Mouse (Mus musculus) limb, embryonic 14.5 days (tissue): Measurements from ENCODE around the gene Tjap1. TPM values are rescaled to one million over a fixed set of nuclear protein-coding genes. Genes with fewer than 3 reads are reported as not detected.

ENCODE experiments used
- ATAC-seq: fragments of 200-750 bp; cut with Nextera tagmentation; 2 replicates; pipeline ENCODE4 v1.8.0; 2017; ENCODE audit warnings: low read depth, moderate number of reproducible peaks, moderate TSS enrichment; ENCODE audit not compliant: low FRiP score
- DNase-seq: peaks from one replicate; pipeline ENCODE4 v3.0.0-alpha.2; 2015; ENCODE audit warnings: low spot score
- H3K27ac ChIP-seq: fragments of 300-500 bp; sonication (generic); replicated peaks from 2 replicates; pipeline ENCODE4 v1.5.1; 2014; ENCODE audit warnings: low read depth, mild to moderate bottlenecking, low read length, moderate library complexity, mixed read lengths
- H3K27me3 ChIP-seq: fragments of 300-500 bp; sonication (generic); 2 replicates; pipeline ENCODE4 v1.6.1; 2014; ENCODE audit warnings: low read length, mixed read lengths; ENCODE audit not compliant: control insufficient read depth, insufficient read depth
- H3K36me3 ChIP-seq: fragments of 300-500 bp; sonication (generic); 2 replicates; pipeline ENCODE4 v1.6.1; 2014; ENCODE audit warnings: mild to moderate bottlenecking, low read length, moderate library complexity, mixed read lengths; ENCODE audit not compliant: control insufficient read depth, insufficient read depth
- H3K4me1 ChIP-seq: fragments of 300-500 bp; sonication (generic); 2 replicates; pipeline ENCODE4 v1.6.1; 2014; ENCODE audit warnings: antibody characterized with exemption, low read length, mixed read lengths; ENCODE audit not compliant: control insufficient read depth, insufficient read depth
- H3K4me2 ChIP-seq: fragments of 300-500 bp; sonication (generic); replicated peaks from 2 replicates; pipeline ENCODE4 v1.6.1; 2014; ENCODE audit warnings: low read depth, mild to moderate bottlenecking, low read length, moderate library complexity; ENCODE audit not compliant: severe bottlenecking
- H3K4me3 ChIP-seq: fragments of 300-500 bp; sonication (generic); replicated peaks from 2 replicates; pipeline ENCODE4 v1.5.1; 2014; ENCODE audit warnings: low read length
- H3K9ac ChIP-seq: fragments of 300-500 bp; sonication (generic); 2 replicates; pipeline ENCODE4 v1.6.1; 2014; ENCODE audit warnings: mild to moderate bottlenecking, low read depth, low read length, moderate library complexity; ENCODE audit not compliant: severe bottlenecking
- H3K9me3 ChIP-seq: fragments of 300-500 bp; sonication (generic); 2 replicates; pipeline ENCODE4 v1.6.1; 2016; ENCODE audit warnings: low read length; ENCODE audit not compliant: control insufficient read depth
- POLR2A ChIP-seq: fragments of 200-500 bp; IDR thresholded peaks from 2 replicates; pipeline ENCODE4 v1.8.0; 2012; ENCODE audit warnings: inconsistent platforms, mild to moderate bottlenecking, moderate library complexity, borderline replicate concordance; ENCODE audit not compliant: insufficient read depth, insufficient read length; ENCODE audit errors: extremely low read depth
- WGBS: fragments of 180-500 bp; shearing (Covaris S2); extraction: QIAGEN DNeasy Blood & Tissue Kit; methylation state at CpG from one replicate; pipeline ENCODE4 v1.1.7; 2014; 5-methylcytosine and 5-hydroxymethylcytosine counted together
- microRNA counts: library from miRNA; unstranded; fragments of <30 nt; microRNA quantifications from one replicate; lab custom pipeline; 2016
- microRNA-seq: library from miRNA; unstranded; fragments of <30 nt; microRNA quantifications from one replicate; pipeline ENCODE4, GENCODE M21; 2016
- polyA plus RNA-seq, 2 experiments: library from polyadenylated mRNA; depleted of rRNA in 1 of 2; stranded (reverse) in 1 of 2; unstranded in 1 of 2; fragments of >200 nt; fragmentation: Nextera tagmentation in 1 of 2; extraction: Ambion mirVana in 1 of 2; gene quantifications; 2 replicates each; pipeline versions ENCODE4 v1.2.1 to v1.2.3; 2012 to 2014

Tjap1 gene
- polyA plus RNA-seq, 2 experiments, result 50.6 to 117 TPM

GRCm38 (mm10) chr17:46210550-46210949 is 72.3 kb downstream of the Tjap1 start:
- no peak for TF ChIP-seq POLR2A
- Histone ChIP-seq H3K9ac (no peak overlapping the region), H3K27ac (no peak overlapping the region), H3K4me1 (no peaks in the 10 kb centered on the region), H3K27me3 (no peaks in the 10 kb centered on the region), H3K36me3 (peaks cover 91% of the 10 kb centered on the region), H3K4me2 (no peak overlapping the region), H3K9me3 (no peaks in the 10 kb centered on the region), H3K4me3 (no peak overlapping the region)
- DNase-seq (no peak), ATAC-seq (no peak)
- WGBS, result 90% methylated on average over 3 of the region's 3 CpGs

MicroRNAs within 50 kb of the gene (microRNA counts, 519-probe panel; counts per million panel counts)
- microRNA mmu-miR-693-3p (lab: Ali Mortazavi, UCI), result not detected
- microRNA mmu-miR-693-5p (lab: Ali Mortazavi, UCI), result not detected

Small RNA genes within 50 kb of the gene (microRNA-seq; reads per million reads assigned to microRNA genes)
- 0.92 reads per million for gene Mir693

Other genes with a start within 250 kb of the Tjap1 start
- 63.3 and 92.3 TPM in 2 replicates for gene Mrps18a, start 172.0 kb downstream of the Tjap1 start, polyA plus RNA-seq (2012; rRNA removed)
- gene Mrps18a, start 172.0 kb downstream of the Tjap1 start, polyA plus RNA-seq (2014; fragmentation: Nextera tagmentation; extraction: Ambion mirVana), result 121 and 132 TPM in 2 replicates
- gene Rsph9, start 138.8 kb downstream of the Tjap1 start, polyA plus RNA-seq (2012; rRNA removed), result 10.1 and 13.2 TPM in 2 replicates
- 11.8 and 15.0 TPM in 2 replicates for gene Rsph9, start 138.8 kb downstream of the Tjap1 start, polyA plus RNA-seq (2014; fragmentation: Nextera tagmentation; extraction: Ambion mirVana)
- gene Mad2l1bp, start 129.5 kb downstream of the Tjap1 start, polyA plus RNA-seq (2012; rRNA removed), result 25.4 and 27.9 TPM in 2 replicates
- gene Mad2l1bp, start 129.5 kb downstream of the Tjap1 start, polyA plus RNA-seq (2014; fragmentation: Nextera tagmentation; extraction: Ambion mirVana), result 32.1 and 32.7 TPM in 2 replicates
- 166 and 177 TPM in 2 replicates for gene Gtpbp2, start 122.0 kb downstream of the Tjap1 start, polyA plus RNA-seq (2012; rRNA removed)
- 29.8 and 38.3 TPM in 2 replicates for gene Gtpbp2, start 122.0 kb downstream of the Tjap1 start, polyA plus RNA-seq (2014; fragmentation: Nextera tagmentation; extraction: Ambion mirVana)
- 15.0 and 15.7 TPM in 2 replicates for gene Polh, start 80.4 kb downstream of the Tjap1 start, polyA plus RNA-seq (2012; rRNA removed)
- 9.2 and 11.7 TPM in 2 replicates for gene Polh, start 80.4 kb downstream of the Tjap1 start, polyA plus RNA-seq (2014; fragmentation: Nextera tagmentation; extraction: Ambion mirVana)
- 49.7 and 52.8 TPM in 2 replicates for gene Xpo5, start 80.2 kb downstream of the Tjap1 start, polyA plus RNA-seq (2012; rRNA removed)
- 45.0 and 48.8 TPM in 2 replicates for gene Xpo5, start 80.2 kb downstream of the Tjap1 start, polyA plus RNA-seq (2014; fragmentation: Nextera tagmentation; extraction: Ambion mirVana)
- 112 and 120 TPM in 2 replicates for gene Polr1c, start 35.0 kb downstream of the Tjap1 start, polyA plus RNA-seq (2012; rRNA removed)
- gene Polr1c, start 35.0 kb downstream of the Tjap1 start, polyA plus RNA-seq (2014; fragmentation: Nextera tagmentation; extraction: Ambion mirVana), result 87.5 and 98.4 TPM in 2 replicates
- gene Yipf3, start 34.9 kb downstream of the Tjap1 start, polyA plus RNA-seq (2012; rRNA removed), result 92.5 and 136 TPM in 2 replicates
- gene Yipf3, start 34.9 kb downstream of the Tjap1 start, polyA plus RNA-seq (2014; fragmentation: Nextera tagmentation; extraction: Ambion mirVana), result 134 and 142 TPM in 2 replicates
- 4.3 and 5.8 TPM in 2 replicates for gene Lrrc73, start 29.5 kb downstream of the Tjap1 start, polyA plus RNA-seq (2012; rRNA removed)
- gene Lrrc73, start 29.5 kb downstream of the Tjap1 start, polyA plus RNA-seq (2014; fragmentation: Nextera tagmentation; extraction: Ambion mirVana), result 1.4 and 2.0 TPM in 2 replicates
- gene Dlk2, start 14.4 kb upstream of the Tjap1 start, polyA plus RNA-seq (2012; rRNA removed), result 20.8 and 24.2 TPM in 2 replicates
- gene Dlk2, start 14.4 kb upstream of the Tjap1 start, polyA plus RNA-seq (2014; fragmentation: Nextera tagmentation; extraction: Ambion mirVana), result 10.1 and 10.3 TPM in 2 replicates
- gene Abcc10, start 45.3 kb upstream of the Tjap1 start, polyA plus RNA-seq (2012; rRNA removed), result 15.5 and 20.9 TPM in 2 replicates
- 5.8 and 7.3 TPM in 2 replicates for gene Abcc10, start 45.3 kb upstream of the Tjap1 start, polyA plus RNA-seq (2014; fragmentation: Nextera tagmentation; extraction: Ambion mirVana)
- gene Zfp318, start 100.7 kb upstream of the Tjap1 start, polyA plus RNA-seq (2012; rRNA removed), result 23.0 and 23.7 TPM in 2 replicates
- 18.4 and 22.7 TPM in 2 replicates for gene Zfp318, start 100.7 kb upstream of the Tjap1 start, polyA plus RNA-seq (2014; fragmentation: Nextera tagmentation; extraction: Ambion mirVana)
- 4.5 and 6.8 TPM in 2 replicates for gene Crip3, start 145.9 kb upstream of the Tjap1 start, polyA plus RNA-seq (2012; rRNA removed)
- 1.4 and 3.1 TPM in 2 replicates for gene Crip3, start 145.9 kb upstream of the Tjap1 start, polyA plus RNA-seq (2014; fragmentation: Nextera tagmentation; extraction: Ambion mirVana)
- gene Slc22a7, start 155.4 kb upstream of the Tjap1 start, polyA plus RNA-seq (2012; rRNA removed), result not detected in 2 replicates
- gene Slc22a7, start 155.4 kb upstream of the Tjap1 start, polyA plus RNA-seq (2014; fragmentation: Nextera tagmentation; extraction: Ambion mirVana), result not detected in 2 replicates
- gene Ttbk1, start 204.6 kb upstream of the Tjap1 start, polyA plus RNA-seq (2012; rRNA removed), result 0.31 and 0.49 TPM in 2 replicates
- gene Ttbk1, start 204.6 kb upstream of the Tjap1 start, polyA plus RNA-seq (2014; fragmentation: Nextera tagmentation; extraction: Ambion mirVana), result 0.06 and 0.12 TPM in 2 replicates
- 23.8 and 30.0 TPM in 2 replicates for gene Dnph1, start 213.7 kb upstream of the Tjap1 start, polyA plus RNA-seq (2012; rRNA removed)
- 34.5 and 37.6 TPM in 2 replicates for gene Dnph1, start 213.7 kb upstream of the Tjap1 start, polyA plus RNA-seq (2014; fragmentation: Nextera tagmentation; extraction: Ambion mirVana)